Mouse (Mus musculus): ENCODE results near the gene Cpsf3.

Cpsf3 gene

DNA sequence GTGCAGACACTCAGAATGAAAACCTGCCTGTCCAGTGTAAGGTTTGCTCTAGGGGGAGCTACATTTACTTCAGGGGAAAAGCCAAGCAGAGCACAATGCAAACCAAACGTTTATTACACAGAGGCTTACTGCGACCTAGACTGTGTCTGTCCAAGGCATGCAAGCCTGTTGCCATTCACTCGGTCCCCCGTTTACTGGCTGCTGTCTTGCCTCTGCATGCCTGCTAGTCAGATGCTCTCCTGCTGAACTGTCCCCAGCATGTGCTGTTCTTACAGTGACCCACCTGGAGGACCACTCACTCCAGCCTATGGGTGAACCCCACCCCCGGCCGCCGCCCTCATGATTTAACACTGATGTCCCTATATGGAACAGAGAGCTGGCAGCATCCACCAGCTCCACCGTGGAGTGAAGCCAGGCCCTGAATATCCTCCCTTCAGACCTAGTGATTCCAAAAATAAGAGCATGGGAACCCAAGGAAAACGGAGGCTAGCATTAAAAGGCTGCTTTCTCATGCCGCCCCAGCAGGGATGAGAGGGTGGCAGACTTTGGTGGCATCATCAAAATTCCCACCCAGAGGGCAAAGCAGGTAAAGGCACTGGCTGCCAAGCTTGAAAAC, 45.9 kb downstream of the Cpsf3 start:
- DNase-seq (ENCODE audit: inconsistent age in 2 of 2, low spot score in 1 of 2) = no peak

DNA sequence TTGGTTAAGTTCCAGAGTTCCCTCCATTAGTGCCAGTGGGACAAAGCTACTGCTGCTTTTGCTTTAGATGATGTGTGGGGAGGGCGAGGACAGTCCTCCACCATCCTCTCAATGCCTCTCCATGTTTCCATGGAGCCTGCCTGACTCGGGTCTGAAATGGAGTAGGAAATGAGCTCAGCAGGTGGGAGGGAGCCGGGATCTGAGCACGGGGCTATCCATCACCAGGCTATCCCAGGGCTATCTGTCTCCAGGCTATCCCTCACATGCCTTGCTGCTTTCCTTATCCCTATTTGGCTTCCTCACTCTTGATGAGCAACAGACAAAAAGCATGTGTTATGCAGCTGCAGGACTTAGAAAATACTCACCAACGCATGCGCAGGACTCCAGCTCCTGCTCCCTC, 46.5 kb downstream of the Cpsf3 start:
- no peak for DNase-seq (ENCODE audit: inconsistent age in 2 of 2, low spot score in 1 of 2)

DNA sequence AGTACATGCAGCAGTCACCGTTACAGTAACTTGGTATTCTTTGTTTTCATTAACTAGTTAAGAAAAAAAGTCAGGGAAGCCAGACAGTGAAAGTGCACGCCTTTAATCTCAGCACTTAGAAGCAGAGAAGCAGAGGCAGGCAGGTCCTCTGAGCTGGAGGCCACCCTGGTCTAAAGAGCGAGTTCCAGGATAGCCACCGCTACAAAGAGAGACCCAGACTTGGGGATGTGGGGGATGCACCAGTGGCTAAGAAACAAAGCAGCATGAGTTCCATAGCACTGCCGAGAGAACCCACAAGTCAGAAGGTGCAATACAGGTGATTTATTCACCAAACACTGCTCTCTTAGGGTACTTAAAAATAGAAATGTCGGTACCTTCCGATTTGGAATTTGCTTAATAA, 47.8 kb downstream of the Cpsf3 start:
- no peak for DNase-seq (ENCODE audit: inconsistent age in 2 of 2, low spot score in 1 of 2)

DNA sequence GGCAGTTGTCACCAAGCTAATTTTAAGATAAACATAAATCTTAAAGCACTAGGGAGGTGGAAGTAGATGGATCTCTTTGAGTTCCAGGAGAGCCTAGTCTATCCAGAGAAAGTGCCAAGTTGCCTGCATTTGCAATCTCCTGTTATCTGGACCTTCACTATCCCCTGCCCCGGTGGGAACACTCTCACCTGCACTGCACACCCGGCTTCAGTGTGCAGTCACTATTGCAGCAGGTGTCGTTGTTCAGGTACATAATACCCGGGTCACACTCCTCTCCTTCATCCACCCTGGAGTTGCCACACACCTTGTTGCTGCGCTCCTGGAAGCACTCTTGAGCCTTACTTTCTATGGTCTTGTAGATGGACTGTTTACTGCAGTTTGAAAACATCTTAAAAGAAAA, 48.6 kb downstream of the Cpsf3 start:
- DNase-seq (ENCODE audit: inconsistent age in 2 of 2, low spot score in 1 of 2) = no peak

DNA sequence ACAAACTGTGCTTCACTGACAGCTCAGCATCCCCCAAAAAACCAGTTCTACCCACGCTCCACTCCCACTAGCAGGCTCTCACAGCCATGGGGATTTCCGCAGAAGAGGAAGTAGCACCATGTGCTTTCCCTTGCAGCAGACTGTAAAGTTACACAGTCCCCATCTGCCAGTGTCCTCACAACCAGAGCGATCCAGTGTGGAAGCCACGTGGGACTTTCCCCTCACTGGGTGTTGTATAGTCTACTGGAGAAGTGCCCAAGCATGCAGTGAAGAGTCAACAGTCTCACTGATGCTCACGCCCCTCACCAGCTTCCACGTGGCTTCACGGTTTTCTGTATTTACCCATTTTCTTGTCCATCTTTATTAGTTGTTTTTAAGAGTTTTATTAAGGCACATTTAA, 50.7 kb downstream of the Cpsf3 start:
- DNase-seq (ENCODE audit: inconsistent age in 2 of 2, low spot score in 1 of 2) = no peak

DNA sequence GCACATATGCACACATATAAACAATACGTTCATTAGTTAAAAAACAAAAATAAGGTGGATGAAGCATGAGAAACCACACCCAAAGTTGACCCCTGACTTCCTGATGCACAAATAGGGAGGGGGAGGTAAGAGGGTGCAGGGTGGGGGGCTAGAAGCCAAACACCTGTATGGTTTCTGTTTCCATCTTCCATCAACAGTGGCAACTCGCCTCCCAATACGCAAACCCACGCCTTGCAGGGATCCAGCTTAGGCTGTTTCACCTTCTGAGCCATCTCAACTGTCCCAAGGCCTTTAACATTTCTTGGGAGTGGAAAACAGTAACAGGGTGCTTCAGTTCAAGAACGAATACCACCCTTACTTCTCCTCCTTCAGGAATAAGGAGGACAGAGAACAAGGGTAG, 52.0 kb downstream of the Cpsf3 start:
- DNase-seq (ENCODE audit: inconsistent age in 2 of 2, low spot score in 1 of 2) = no peak

DNA sequence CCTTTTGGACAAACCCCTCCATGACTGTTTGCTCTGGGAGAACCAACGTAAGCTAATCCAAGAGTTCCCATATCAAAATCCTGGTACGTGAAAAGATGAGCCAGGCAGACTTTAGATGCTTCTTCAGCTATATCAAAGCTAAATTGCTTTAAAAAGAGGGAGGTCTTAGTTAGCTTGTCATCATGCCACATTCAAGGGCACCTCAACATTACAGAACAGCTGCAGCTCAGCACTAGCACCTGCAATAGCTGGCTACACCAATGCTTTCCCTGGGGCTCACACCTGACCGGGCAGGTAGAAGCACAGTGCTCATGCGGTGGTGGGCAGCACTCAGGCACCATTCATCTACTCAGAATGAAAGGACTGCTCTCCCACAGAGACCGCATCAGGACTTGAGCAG, 55.5 kb downstream of the Cpsf3 start:
- DNase-seq (ENCODE audit: inconsistent age in 2 of 2, low spot score in 1 of 2) = no peak

DNA sequence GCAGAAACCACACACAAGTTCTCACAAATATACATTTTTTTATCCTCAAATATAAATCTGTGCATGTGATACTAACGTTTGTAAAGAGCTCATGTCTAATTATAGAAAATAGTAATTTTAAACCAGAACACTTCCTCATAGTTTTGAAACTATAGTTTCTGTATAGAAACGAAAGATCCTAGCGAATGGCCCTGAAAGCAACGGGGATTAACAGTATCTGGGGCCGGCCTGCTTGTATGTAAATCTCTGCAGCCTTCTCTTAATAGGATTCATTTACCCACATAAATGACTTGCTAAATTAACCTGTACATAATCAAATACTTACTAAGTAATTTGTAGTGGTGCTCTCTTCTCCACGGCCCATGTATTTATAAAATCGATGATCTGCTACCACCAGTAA, 61.8 kb downstream of the Cpsf3 start:
- DNase-seq (ENCODE audit: inconsistent age in 2 of 2, low spot score in 1 of 2) = no peak

DNA sequence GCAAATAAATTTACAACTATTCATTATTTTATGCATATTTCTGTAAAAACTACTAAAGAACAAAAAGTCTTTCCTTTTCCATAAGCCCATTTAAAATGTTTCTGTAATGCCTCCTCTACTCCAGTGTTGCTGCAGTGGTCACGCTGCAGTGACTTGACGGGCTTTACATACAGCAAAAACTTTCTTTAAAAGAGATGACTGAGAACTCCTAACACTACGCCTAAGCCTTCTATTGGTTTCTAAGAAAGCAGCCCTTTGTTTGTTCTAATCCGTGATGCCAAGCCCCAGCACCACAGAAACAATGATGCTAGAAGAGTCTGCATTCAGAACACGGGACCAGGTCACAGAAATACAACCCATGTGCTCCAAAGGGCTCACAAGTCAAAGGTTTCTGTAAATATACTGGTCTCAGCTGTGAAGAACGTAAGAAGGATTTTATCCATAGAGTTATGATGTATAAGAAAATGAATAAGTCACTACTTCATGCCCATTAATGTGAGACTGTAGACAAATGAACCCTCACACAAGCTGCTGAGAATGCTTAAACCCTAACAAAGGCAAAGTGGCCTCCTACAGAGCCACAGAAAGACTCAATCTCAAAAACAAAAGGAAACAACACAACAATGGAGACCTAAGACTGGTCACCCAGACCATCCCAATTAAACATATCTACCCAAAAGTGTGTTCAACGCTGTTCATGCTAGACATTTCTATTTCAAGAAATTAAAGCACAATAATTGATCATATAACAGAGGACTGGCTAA, 65.1 kb downstream of the Cpsf3 start:
- DNase-seq (ENCODE audit: inconsistent age in 2 of 2, low spot score in 1 of 2) = no peak

DNA sequence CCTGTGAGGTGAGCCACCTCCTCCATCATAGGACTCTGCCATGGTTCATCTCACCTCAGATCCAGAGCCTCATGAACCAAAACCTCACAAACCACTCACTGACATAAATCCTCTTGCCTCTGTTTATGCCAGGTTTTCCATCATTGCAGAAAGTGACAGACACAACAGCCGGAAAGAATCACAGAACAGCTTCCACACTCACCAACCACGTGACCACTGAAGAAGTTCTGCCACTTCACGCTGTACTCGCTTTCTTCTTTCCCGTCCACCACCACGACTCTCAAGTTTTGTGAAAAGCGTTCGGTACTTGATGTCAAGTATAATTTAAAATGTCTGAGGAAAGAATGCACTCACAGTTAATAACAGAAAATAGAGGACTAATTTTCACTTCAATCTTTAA, 68.5 kb downstream of the Cpsf3 start:
- DNase-seq (ENCODE audit: inconsistent age in 2 of 2, low spot score in 1 of 2) = no peak

DNA sequence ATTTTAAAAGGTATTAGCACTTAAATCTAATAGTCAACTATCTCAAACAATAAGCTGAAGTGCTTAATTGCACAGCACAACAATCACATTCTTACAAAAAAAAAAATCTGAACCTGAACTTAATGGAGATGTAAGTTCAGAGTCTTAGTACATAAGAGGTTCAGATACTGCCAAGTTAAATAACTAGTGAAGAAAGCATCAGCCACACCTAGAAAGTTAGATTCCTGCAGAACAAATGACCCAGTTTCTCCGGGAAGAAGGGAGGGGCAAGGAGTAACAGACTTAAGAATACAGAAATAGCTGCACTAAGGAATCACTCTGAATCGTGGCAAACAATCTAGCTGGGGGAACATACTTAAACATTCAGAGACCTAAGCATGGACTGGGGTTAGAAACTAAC, 77.5 kb downstream of the Cpsf3 start:
- no peak for DNase-seq (ENCODE audit: inconsistent age in 2 of 2, low spot score in 1 of 2)

DNA sequence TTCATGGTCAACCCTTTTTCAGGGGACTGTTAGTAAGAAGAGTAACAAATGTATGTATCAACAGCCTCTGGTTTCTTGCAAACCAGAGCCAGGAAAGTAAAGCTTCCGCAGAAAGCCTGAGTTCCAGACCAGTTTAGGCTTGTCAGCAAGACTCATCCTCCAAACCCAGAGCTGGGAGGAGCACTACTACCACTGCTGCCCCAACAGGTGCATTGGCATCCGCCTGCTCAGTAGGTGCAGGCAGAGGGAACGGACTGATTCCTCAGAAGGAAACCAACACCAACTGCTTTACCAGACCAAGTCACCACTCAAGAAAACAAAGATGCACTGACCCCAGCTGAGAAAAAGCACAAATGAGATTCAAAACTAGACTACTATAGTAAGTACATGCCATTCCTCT, 78.0 kb downstream of the Cpsf3 start:
- DNase-seq (ENCODE audit: inconsistent age in 2 of 2, low spot score in 1 of 2) = no peak

Data from adrenal gland, adult (tissue).